Mouse (Mus musculus) CH12.LX (cell line): ENCODE data around the gene Prss30. TPM values are rescaled to one million over a fixed set of nuclear protein-coding genes. Genes with fewer than 3 reads are reported as not detected.

Experiments used
- DNase-seq: peaks from one replicate; pipeline ENCODE4 v3.0.0-alpha.2; 2013; ENCODE audit errors: extremely low read depth
- H3K27ac ChIP-seq: 2 replicates; pipeline ENCODE4 v1.5.1; 2012; ENCODE audit warnings: low read depth, mild to moderate bottlenecking, control low read depth, moderate library complexity; ENCODE audit not compliant: insufficient read depth
- H3K27me3 ChIP-seq: replicated peaks from 2 replicates; pipeline ENCODE3; 2012; ENCODE audit warnings: inconsistent platforms
- H3K36me3 ChIP-seq, 2 experiments: replicated peaks in 1 of 2; 2 replicates each; pipeline versions ENCODE3 to v1.6.1; 2012; ENCODE audit warnings: inconsistent platforms in 1 of 2, low read length in 1 of 2, mild to moderate bottlenecking in 1 of 2, mixed read lengths in 1 of 2, moderate library complexity in 1 of 2; ENCODE audit not compliant: control insufficient read depth in 1 of 2, insufficient read depth in 1 of 2
- H3K4me1 ChIP-seq, 2 experiments: 2 replicates each; pipeline ENCODE4 v1.6.1; 2012; ENCODE audit warnings: inconsistent platforms in 1 of 2, moderate library complexity in 1 of 2; ENCODE audit not compliant: insufficient read depth in 2 of 2, control insufficient read depth in 1 of 2
- H3K4me2 ChIP-seq: 2 replicates; pipeline ENCODE4 v1.6.1; 2012; ENCODE audit warnings: low read depth, mild to moderate bottlenecking, control low read depth; ENCODE audit not compliant: poor library complexity, insufficient read depth, severe bottlenecking
- H3K4me3 ChIP-seq, 3 experiments: fragments of 150-350 bp in 1 of 3; sonication (generic) in 1 of 3; replicated peaks in 1 of 3; 2 replicates each; pipeline versions ENCODE3 to v1.5.1; 2011 to 2012; ENCODE audit warnings: low read depth in 2 of 3, low read length in 2 of 3, mild to moderate bottlenecking in 2 of 3, moderate library complexity in 2 of 3, control low read depth in 1 of 3, improper control_type of control experiment in 1 of 3, inconsistent platforms in 1 of 3, mixed read lengths in 1 of 3; ENCODE audit not compliant: poor library complexity in 1 of 3
- H3K79me2 ChIP-seq: replicated peaks from 2 replicates; pipeline ENCODE4 v1.6.1; 2012; ENCODE audit warnings: mild to moderate bottlenecking, moderate library complexity; ENCODE audit not compliant: control insufficient read depth, poor library complexity, insufficient read depth, severe bottlenecking; ENCODE audit errors: extremely low read depth
- H3K9ac ChIP-seq: 2 replicates; pipeline ENCODE4 v1.6.1; 2012; ENCODE audit warnings: low read depth, mild to moderate bottlenecking, control low read depth, moderate library complexity; ENCODE audit not compliant: insufficient read depth
- H3K9me3 ChIP-seq: replicated peaks from 2 replicates; pipeline ENCODE3; 2012; ENCODE audit warnings: low read length, inconsistent platforms, mixed read lengths
- BHLHE40 ChIP-seq: IDR thresholded peaks from 2 replicates; pipeline ENCODE4 v1.6.1; 2011; ENCODE audit warnings: mild to moderate bottlenecking, low read depth, low read length, improper control_type of control experiment
- CHD1 ChIP-seq: IDR thresholded peaks from 2 replicates; pipeline ENCODE4 v1.6.1; 2012; ENCODE audit warnings: low read depth, low read length, improper control_type of control experiment, inconsistent platforms
- CHD2 ChIP-seq: IDR thresholded peaks from 2 replicates; pipeline ENCODE4 v1.6.1; 2011; ENCODE audit warnings: low read length, improper control_type of control experiment
- E2F4 ChIP-seq: IDR thresholded peaks from 2 replicates; pipeline ENCODE4 v1.6.1; 2011; ENCODE audit warnings: low read depth, low read length, improper control_type of control experiment; ENCODE audit not compliant: insufficient replicate concordance
- ELF1 ChIP-seq: IDR thresholded peaks from 2 replicates; pipeline ENCODE4 v1.6.1; 2014; ENCODE audit warnings: low read depth, mild to moderate bottlenecking, inconsistent platforms, low read length, improper control_type of control experiment
- EP300 ChIP-seq: IDR thresholded peaks from 2 replicates; pipeline ENCODE4 v1.6.1; 2011; ENCODE audit warnings: low read length, improper control_type of control experiment
- GABPA ChIP-seq: IDR thresholded peaks from 2 replicates; pipeline ENCODE4 v1.6.1; 2012; ENCODE audit warnings: low read depth, low read length, improper control_type of control experiment, inconsistent platforms; ENCODE audit not compliant: insufficient replicate concordance
- HCFC1 ChIP-seq: IDR thresholded peaks from 2 replicates; pipeline ENCODE4 v1.6.1; 2012; ENCODE audit warnings: low read depth, mild to moderate bottlenecking, inconsistent platforms, low read length, improper control_type of control experiment
- IRF4 ChIP-seq: IDR thresholded peaks from 2 replicates; pipeline ENCODE4 v1.6.1; 2014; ENCODE audit warnings: low read depth, mild to moderate bottlenecking, inconsistent platforms, low read length, improper control_type of control experiment
- JUN ChIP-seq: IDR thresholded peaks from 2 replicates; pipeline ENCODE4 v1.6.1; 2011; ENCODE audit warnings: low read depth, mild to moderate bottlenecking, low read length, improper control_type of control experiment, moderate library complexity; ENCODE audit not compliant: insufficient read depth
- JUND ChIP-seq: conservative IDR thresholded peaks from 2 replicates; pipeline ENCODE4 v1.6.1; 2011; ENCODE audit warnings: low read depth, low read length, improper control_type of control experiment
- MAFK ChIP-seq: IDR thresholded peaks from 2 replicates; pipeline ENCODE4 v1.6.1; 2011; ENCODE audit warnings: low read length, improper control_type of control experiment; ENCODE audit not compliant: insufficient replicate concordance
- MAX ChIP-seq: IDR thresholded peaks from 2 replicates; pipeline ENCODE4 v1.6.1; 2011; ENCODE audit warnings: low read length, improper control_type of control experiment
- MAZ ChIP-seq: IDR thresholded peaks from 2 replicates; pipeline ENCODE4 v1.6.1; 2012; ENCODE audit warnings: low read depth, mild to moderate bottlenecking, inconsistent platforms, low read length, improper control_type of control experiment, moderate library complexity
- MEF2A ChIP-seq: IDR thresholded peaks from 2 replicates; pipeline ENCODE4 v1.6.1; 2014; ENCODE audit warnings: low read depth, mild to moderate bottlenecking, inconsistent platforms, low read length, improper control_type of control experiment, borderline replicate concordance
- MXI1 ChIP-seq: IDR thresholded peaks from 2 replicates; pipeline ENCODE4 v1.6.1; 2011; ENCODE audit warnings: mild to moderate bottlenecking, low read depth, low read length, improper control_type of control experiment
- MYC ChIP-seq: IDR thresholded peaks from 2 replicates; pipeline ENCODE4 v1.6.1; 2011; ENCODE audit warnings: low read depth, mild to moderate bottlenecking, improper control_type of control experiment, low read length
- NELFE ChIP-seq: IDR thresholded peaks from 2 replicates; pipeline ENCODE4 v1.6.1; 2011; ENCODE audit warnings: low read depth, low read length, improper control_type of control experiment
- NRF1 ChIP-seq: IDR thresholded peaks from 2 replicates; pipeline ENCODE4 v1.6.1; 2014; ENCODE audit warnings: low read depth, mild to moderate bottlenecking, inconsistent platforms, low read length, improper control_type of control experiment, moderate library complexity
- PAX5 ChIP-seq: IDR thresholded peaks from 2 replicates; pipeline ENCODE4 v1.6.1; 2012; ENCODE audit warnings: low read length, inconsistent platforms, mixed read lengths
- POLR2A ChIP-seq: IDR thresholded peaks from 2 replicates; pipeline ENCODE4 v1.6.1; 2011; ENCODE audit warnings: low read depth, mild to moderate bottlenecking, improper control_type of control experiment, low read length
- POLR2AphosphoS2 ChIP-seq: IDR thresholded peaks from 2 replicates; pipeline ENCODE4 v1.6.1; 2011; ENCODE audit warnings: low read depth, low read length, improper control_type of control experiment
- RAD21 ChIP-seq: IDR thresholded peaks from 2 replicates; pipeline ENCODE4 v1.6.1; 2011; ENCODE audit warnings: low read depth, mild to moderate bottlenecking, low read length, improper control_type of control experiment, moderate library complexity
- RCOR1 ChIP-seq: conservative IDR thresholded peaks from 2 replicates; pipeline ENCODE4 v1.6.1; 2012; ENCODE audit warnings: low read depth, mild to moderate bottlenecking, inconsistent platforms, low read length, improper control_type of control experiment
- SIN3A ChIP-seq: IDR thresholded peaks from 2 replicates; pipeline ENCODE4 v1.6.1; 2012; ENCODE audit warnings: low read length, improper control_type of control experiment, inconsistent platforms
- SMC3 ChIP-seq: IDR thresholded peaks from 2 replicates; pipeline ENCODE4 v1.6.1; 2011; ENCODE audit warnings: low read depth, low read length, improper control_type of control experiment
- TBP ChIP-seq: conservative IDR thresholded peaks from 2 replicates; pipeline ENCODE4 v1.6.1; 2011; ENCODE audit warnings: low read depth, low read length, improper control_type of control experiment
- TCF12 ChIP-seq: IDR thresholded peaks from 2 replicates; pipeline ENCODE4 v1.6.1; 2014; ENCODE audit warnings: low read depth, mild to moderate bottlenecking, inconsistent platforms, low read length, improper control_type of control experiment
- UBTF ChIP-seq: IDR thresholded peaks from 2 replicates; pipeline ENCODE4 v1.6.1; 2012; ENCODE audit warnings: low read depth, mild to moderate bottlenecking, inconsistent platforms, low read length, improper control_type of control experiment, moderate library complexity
- USF1 ChIP-seq: IDR thresholded peaks from 2 replicates; pipeline ENCODE4 v1.6.1; 2014; ENCODE audit warnings: low read depth, mild to moderate bottlenecking, inconsistent platforms, low read length, improper control_type of control experiment
- USF2 ChIP-seq: conservative IDR thresholded peaks from 2 replicates; pipeline ENCODE4 v1.6.1; 2011; ENCODE audit warnings: low read depth, low read length, improper control_type of control experiment
- ZC3H11A ChIP-seq: IDR thresholded peaks from 2 replicates; pipeline ENCODE4 v1.6.1; 2012; ENCODE audit warnings: low read depth, mild to moderate bottlenecking, inconsistent platforms, low read length, improper control_type of control experiment
- ZMIZ1 ChIP-seq: IDR thresholded peaks from 2 replicates; pipeline ENCODE4 v1.6.1; 2012; ENCODE audit warnings: low read depth, mild to moderate bottlenecking, inconsistent platforms, low read length, improper control_type of control experiment
- ZNF384 ChIP-seq: IDR thresholded peaks from 2 replicates; pipeline ENCODE4 v1.6.1; 2012; ENCODE audit warnings: low read depth, low read length, improper control_type of control experiment, inconsistent platforms
- dilution Hi-C: fragments of 300-500 bp; cut with MboI; formaldehyde crosslinking; loops from 2 replicates; pipeline ENCODE4 v1.14.3; 2020; ENCODE audit warnings: low sequenced_read_pairs; ENCODE audit not compliant: extremely low pct_unique_long_range_greater_than_20kb, extremely low pct_ligation_motif_present
- in situ Hi-C: fragments of 300-500 bp; cut with MboI; formaldehyde crosslinking; loops from 3 replicates; pipeline ENCODE4 v1.14.3; 2019; ENCODE audit warnings: low sequenced_read_pairs, low pct_ligation_motif_present, low pct_unique_long_range_greater_than_20kb, mixed read lengths
- polyA plus RNA-seq: library from polyadenylated mRNA; unstranded; fragments of >175 nt; gene quantifications from 2 replicates; pipeline ENCODE4 v1.2.1, GENCODE M21; 2012; ENCODE audit warnings: low read depth; ENCODE audit not compliant: insufficient read length
- total RNA-seq, 2 experiments: library from RNA; depleted of rRNA; stranded (reverse); fragments of 300-350 nt in 1 of 2; fragments of >200 nt in 1 of 2; gene quantifications; 2 replicates each; pipeline ENCODE4 v1.2.3; 2012 to 2014

The Prss30 gene
- total and polyA plus RNA-seq, 3 experiments = 0.30 to 0.69 TPM; not detected in 1

DNA sequence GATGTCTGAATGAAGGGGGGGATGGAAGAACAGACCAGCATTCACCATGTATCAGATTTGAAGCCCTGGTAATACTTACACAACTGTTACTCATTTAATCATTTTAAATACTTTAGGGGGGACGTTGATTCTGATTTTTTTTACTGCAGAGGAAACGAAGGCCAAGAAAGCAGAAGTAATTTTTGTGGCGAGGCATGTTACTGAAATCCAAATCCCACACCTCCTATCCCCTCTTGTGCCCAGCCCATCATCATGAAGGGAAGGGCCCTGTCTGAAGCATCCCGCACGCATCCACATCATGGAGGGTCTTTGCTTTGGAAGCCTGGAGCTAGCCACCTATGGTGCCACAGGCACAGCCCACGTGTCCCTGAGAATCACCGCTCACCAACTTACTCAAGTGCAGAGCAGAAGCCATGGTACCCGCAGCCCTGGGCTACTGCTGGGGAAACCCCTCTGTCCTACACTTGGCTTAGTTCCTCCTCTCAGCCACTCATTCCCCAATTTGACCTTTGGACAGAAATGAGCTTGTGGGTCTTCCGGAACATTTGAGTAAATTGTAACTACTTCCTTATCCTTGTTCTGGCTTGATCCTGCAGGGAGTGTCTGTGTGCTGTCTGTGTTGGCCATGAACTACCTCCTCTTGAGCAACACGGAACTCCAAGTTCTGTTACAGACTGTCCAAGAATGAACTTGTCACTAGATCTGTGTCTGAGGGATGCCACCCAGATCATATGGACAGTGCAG is 13.5 kb downstream of the Prss30 start:
- H3K4me2 ChIP-seq = peak overlapping the region; percentile 18; the same call in 1 of the 2 replicates
- no peaks in the 10 kb centered on the region for H3K36me3 ChIP-seq
- H3K79me2 ChIP-seq = no peaks in the 10 kb centered on the region
- H3K9ac ChIP-seq = no peak overlapping the region
- H3K9me3 ChIP-seq = no peaks in the 10 kb centered on the region
- H3K4me3 ChIP-seq = no peak overlapping the region
- H3K4me1 ChIP-seq = peaks cover 21 to 44% of the 10 kb centered on the region in 2 experiments
- dilution Hi-C loops (no loop called here), in situ Hi-C loops (loop anchor here (10.0 kb wide), 3 partner anchors 102 to 302 kb away; partner anchors contain the start of genes Bicdl2, Flywch1 and Prss21)
- no peak for TF ChIP-seq SIN3A
- peak; percentile 59; the same call in 1 of the 2 replicates for TF ChIP-seq MXI1
- TF ChIP-seq EP300 = peak; percentile 90
- TF ChIP-seq CHD2 = peak; percentile 44; the same call in 1 of the 2 replicates
- peak; percentile 87 for TF ChIP-seq IRF4
- TF ChIP-seq MAFK = no peak
- peak; percentile 45; the same call in 1 of the 2 replicates for TF ChIP-seq TCF12
- TF ChIP-seq POLR2A = peak; percentile 32; the same call in 1 of the 2 replicates
- no peak for TF ChIP-seq RAD21
- no peak for TF ChIP-seq GABPA
- TF ChIP-seq MYC = peak; percentile 89
- no peak for TF ChIP-seq ZC3H11A
- TF ChIP-seq TBP = no peak
- peak; percentile 71 for TF ChIP-seq ELF1
- TF ChIP-seq BHLHE40 = peak; percentile 45; the same call in 1 of the 2 replicates
- no peak for TF ChIP-seq RCOR1
- no peak; the same call in 1 of the 2 replicates for TF ChIP-seq USF2
- no peak for TF ChIP-seq CHD1
- TF ChIP-seq MAX = peak; percentile 81
- TF ChIP-seq MAZ = no peak
- no peak for TF ChIP-seq MEF2A
- TF ChIP-seq JUN = peak; percentile 61; the same call in 1 of the 2 replicates
- no peak for TF ChIP-seq SMC3
- peak; percentile 77 for TF ChIP-seq JUND
- TF ChIP-seq HCFC1 = 0 out of 2 replicates have a peak, but pooled peaks have one; percentile 5
- TF ChIP-seq E2F4 = no peak
- no peak for TF ChIP-seq NELFE
- TF ChIP-seq POLR2AphosphoS2 = no peak
- no peak for TF ChIP-seq UBTF
- peak; percentile 55 for TF ChIP-seq ZNF384
- peak; percentile 62 for TF ChIP-seq USF1
- no peak for TF ChIP-seq ZMIZ1
- no peak for TF ChIP-seq PAX5
- no peak for TF ChIP-seq NRF1
- H3K27ac ChIP-seq = peak overlapping the region; percentile 1; the same call in 1 of the 2 replicates
- peak; percentile 94 for DNase-seq
- no peaks in the 10 kb centered on the region for H3K27me3 ChIP-seq
